Mouse (Mus musculus) ES-Bruce4 (cell line): ENCODE data around the gene Thap4. TPM values are rescaled to one million over a fixed set of nuclear protein-coding genes. Genes with fewer than 3 reads are reported as not detected.

Experiments
- H3K27ac ChIP-seq: 2 replicates; pipeline ENCODE4 v1.5.1; 2012; ENCODE audit warnings: low read length, inconsistent platforms; ENCODE audit not compliant: insufficient read depth
- H3K27me3 ChIP-seq: 2 replicates; pipeline ENCODE4 v1.6.1; 2012; ENCODE audit warnings: mild to moderate bottlenecking, low read length, inconsistent platforms; ENCODE audit not compliant: control insufficient read depth, poor library complexity, insufficient read depth, severe bottlenecking
- H3K36me3 ChIP-seq: 2 replicates; pipeline ENCODE4 v1.6.1; 2012; ENCODE audit warnings: inconsistent platforms, mild to moderate bottlenecking, low read length, moderate library complexity; ENCODE audit not compliant: control insufficient read depth, poor library complexity, insufficient read depth, severe bottlenecking
- H3K4me1 ChIP-seq: one replicate; pipeline ENCODE4 v1.8.1; 2011; ENCODE audit warnings: low read length; ENCODE audit not compliant: control insufficient read depth, insufficient read depth
- H3K4me3 ChIP-seq: 2 replicates; pipeline ENCODE4 v1.5.1; 2011; ENCODE audit warnings: low read depth, mild to moderate bottlenecking, low read length
- H3K9ac ChIP-seq: 2 replicates; pipeline ENCODE4 v1.6.1; 2012; ENCODE audit warnings: low read depth, mild to moderate bottlenecking, inconsistent platforms; ENCODE audit not compliant: poor library complexity, severe bottlenecking
- H3K9me3 ChIP-seq: replicated peaks from 2 replicates; pipeline ENCODE4 v1.6.1; 2012; ENCODE audit warnings: mild to moderate bottlenecking, low read length, inconsistent platforms; ENCODE audit not compliant: control insufficient read depth, poor library complexity, insufficient read depth, severe bottlenecking
- CTCF ChIP-seq: IDR thresholded peaks from one replicate; pipeline ENCODE4 v1.8.1; 2011; ENCODE audit warnings: low read depth, low read length
- EP300 ChIP-seq: IDR thresholded peaks from 2 replicates; pipeline ENCODE4 v1.6.1; 2011; ENCODE audit warnings: low read depth, low read length; ENCODE audit not compliant: insufficient read depth
- POLR2A ChIP-seq: IDR thresholded peaks from one replicate; pipeline ENCODE4 v1.8.1; 2011; ENCODE audit warnings: low read length; ENCODE audit not compliant: insufficient read depth
- polyA plus RNA-seq: library from polyadenylated mRNA; stranded (reverse); fragments of >200 nt; gene quantifications from 2 replicates; pipeline ENCODE4 v1.2.4, GENCODE M21; 2011; ENCODE audit warnings: low read depth; ENCODE audit not compliant: missing spikeins, insufficient read depth, insufficient read length

Thap4 gene
- polyA plus RNA-seq, 1 experiment, result 51.5 TPM

DNA sequence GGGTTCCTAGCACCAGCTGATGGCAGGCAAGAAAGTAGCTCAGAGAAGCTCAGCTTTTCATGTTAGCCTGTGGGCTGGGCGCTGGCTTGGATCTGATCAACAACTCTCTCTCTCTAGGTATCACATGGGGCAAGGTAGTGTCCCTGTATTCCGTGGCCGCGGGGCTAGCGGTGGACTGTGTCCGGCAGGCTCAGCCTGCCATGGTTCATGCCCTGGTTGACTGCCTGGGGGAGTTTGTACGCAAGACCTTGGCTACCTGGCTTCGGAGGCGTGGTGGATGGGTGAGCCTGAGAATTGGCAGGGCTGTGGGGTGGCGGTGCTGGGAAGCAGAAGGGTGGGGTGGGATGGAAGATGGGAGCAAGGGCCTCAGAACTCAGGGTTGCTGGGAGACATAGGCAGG is 60.7 kb downstream of the Thap4 start:
- TF ChIP-seq EP300 (no peak), CTCF (no peak)
- Histone ChIP-seq H3K27ac (no peak overlapping the region), H3K9ac (no peak overlapping the region), H3K4me3 (no peak overlapping the region), H3K4me1 (no peaks in the 10 kb centered on the region), H3K9me3 (no peaks in the 10 kb centered on the region), H3K27me3 (no peaks in the 10 kb centered on the region), H3K36me3 (no peaks in the 10 kb centered on the region)

DNA sequence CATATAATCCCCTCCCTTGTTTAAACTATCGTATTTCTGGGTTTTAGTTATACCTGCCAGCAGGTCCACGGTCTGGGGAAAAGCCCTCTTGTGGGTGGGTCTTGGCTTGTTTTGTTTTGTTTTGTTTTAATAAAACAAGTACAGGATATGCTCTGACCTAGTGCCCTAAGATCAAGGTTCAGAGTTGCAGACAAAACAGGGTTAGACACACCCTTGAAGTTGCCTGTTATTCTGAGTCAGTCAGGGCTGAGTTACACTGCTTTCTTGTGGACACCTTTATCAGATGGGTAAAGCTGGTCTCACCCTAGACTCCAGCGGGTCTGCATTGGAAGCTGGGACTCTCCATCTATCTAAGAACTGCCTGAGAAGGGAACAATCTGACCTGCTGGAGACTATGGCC is 61.2 kb downstream of the Thap4 start:
- Histone ChIP-seq H3K9ac (no peak overlapping the region), H3K4me1 (no peaks in the 10 kb centered on the region), H3K27me3 (no peaks in the 10 kb centered on the region), H3K27ac (no peak overlapping the region), H3K36me3 (no peaks in the 10 kb centered on the region), H3K4me3 (no peak overlapping the region), H3K9me3 (no peaks in the 10 kb centered on the region)
- no peak for TF ChIP-seq EP300
- no peak for TF ChIP-seq POLR2A
- no peak for TF ChIP-seq CTCF

GRCm38 (mm10) chr1:93692773-93693172 is 61.9 kb downstream of the Thap4 start:
- TF ChIP-seq CTCF (no peak), EP300 (no peak), POLR2A (no peak)
- no peaks in the 10 kb centered on the region for H3K27me3 ChIP-seq
- no peaks in the 10 kb centered on the region for H3K9me3 ChIP-seq
- H3K9ac ChIP-seq, result no peak overlapping the region
- no peak overlapping the region for H3K4me3 ChIP-seq
- no peak overlapping the region for H3K27ac ChIP-seq
- H3K36me3 ChIP-seq, result no peaks in the 10 kb centered on the region
- no peaks in the 10 kb centered on the region for H3K4me1 ChIP-seq

DNA sequence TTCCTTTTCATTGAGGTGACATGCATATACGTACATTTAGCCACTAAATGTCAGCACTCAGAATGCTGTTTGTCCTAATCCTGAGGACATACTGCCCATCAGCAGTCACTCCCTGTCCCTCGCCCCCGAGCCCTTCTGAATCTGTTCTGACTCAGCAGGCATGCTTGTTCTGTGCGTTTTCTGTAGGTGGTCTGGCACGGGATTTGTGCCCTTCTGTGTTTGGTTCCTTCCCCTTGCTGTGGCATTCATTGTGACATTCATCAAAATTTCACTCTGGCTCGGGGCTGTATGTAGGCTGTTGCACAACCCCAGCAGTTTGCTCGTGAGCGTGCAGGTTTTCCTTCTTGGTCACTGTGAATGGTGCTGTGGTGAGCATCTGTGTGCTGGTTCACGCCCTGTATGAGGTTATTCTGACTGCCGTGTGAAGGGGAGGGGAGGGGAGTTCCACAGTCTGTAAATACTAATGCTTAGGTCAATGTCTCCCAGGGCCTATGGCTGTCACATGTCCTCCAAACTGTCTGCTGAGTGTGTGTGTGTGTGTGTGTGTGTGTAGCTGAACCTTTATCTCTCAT is 62.8 kb downstream of the Thap4 start:
- Histone ChIP-seq H3K27me3 (no peaks in the 10 kb centered on the region), H3K4me1 (no peaks in the 10 kb centered on the region), H3K9me3 (no peaks in the 10 kb centered on the region), H3K4me3 (no peak overlapping the region), H3K9ac (no peak overlapping the region), H3K36me3 (no peaks in the 10 kb centered on the region), H3K27ac (no peak overlapping the region)
- TF ChIP-seq CTCF (no peak), POLR2A (no peak), EP300 (no peak)

GRCm38 (mm10) chr1:93691106-93691505 is 63.6 kb downstream of the Thap4 start:
- TF ChIP-seq EP300 (no peak), POLR2A (no peak), CTCF (no peak)
- no peaks in the 10 kb centered on the region for H3K36me3 ChIP-seq
- no peaks in the 10 kb centered on the region for H3K9me3 ChIP-seq
- H3K9ac ChIP-seq, result no peak overlapping the region
- no peak overlapping the region for H3K27ac ChIP-seq
- no peaks in the 10 kb centered on the region for H3K27me3 ChIP-seq
- H3K4me3 ChIP-seq, result no peak overlapping the region
- no peaks in the 10 kb centered on the region for H3K4me1 ChIP-seq

DNA sequence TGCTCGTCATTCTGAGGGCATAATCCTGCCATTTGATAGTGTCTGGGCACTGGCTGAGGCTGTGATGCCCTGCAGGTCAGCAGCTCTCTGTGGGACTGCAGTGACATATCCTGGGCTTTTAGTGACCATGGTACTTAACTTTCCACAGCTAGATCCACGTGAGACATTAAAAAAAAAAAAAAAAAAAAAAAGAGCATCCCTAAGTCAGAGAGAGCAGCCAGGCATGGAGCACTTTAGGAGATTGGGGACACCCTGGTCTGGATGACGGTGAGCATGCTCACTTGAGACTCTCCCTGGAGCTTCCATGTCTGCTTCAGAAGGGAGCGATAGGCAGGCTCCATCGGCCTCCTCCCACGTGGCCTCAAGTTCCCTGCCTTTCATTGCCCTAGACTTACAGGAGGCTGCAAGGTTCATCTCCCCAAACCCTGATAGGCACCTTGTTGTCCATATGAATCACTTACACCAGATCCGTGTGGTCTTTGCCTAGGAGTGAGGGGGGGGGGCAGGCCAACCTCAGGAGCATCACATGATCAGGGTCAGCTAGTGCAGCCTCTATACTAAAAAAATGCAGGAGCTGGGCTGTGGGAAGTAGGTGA is 64.7 kb downstream of the Thap4 start:
- Histone ChIP-seq H3K9me3 (no peaks in the 10 kb centered on the region), H3K4me1 (no peaks in the 10 kb centered on the region), H3K27me3 (no peaks in the 10 kb centered on the region), H3K36me3 (no peaks in the 10 kb centered on the region), H3K27ac (no peak overlapping the region), H3K4me3 (no peak overlapping the region), H3K9ac (no peak overlapping the region)
- TF ChIP-seq POLR2A (no peak), EP300 (no peak), CTCF (no peak)
